Mouse (Mus musculus): ENCODE measurements around the gene Ahdc1.

- TF ChIP-seq POLR2A (IDR thresholded peaks at IDR 0.05; ENCODE audit: insufficient read length, low read depth): no peak
- TF ChIP-seq MAX (IDR thresholded peaks at IDR 0.05; ENCODE audit: low read depth): no peak
- TF ChIP-seq CEBPB (IDR thresholded peaks at IDR 0.05; ENCODE audit: insufficient read depth, poor library complexity, severe bottlenecking): no peak
- TF ChIP-seq TCF12 (IDR thresholded peaks at IDR 0.05; ENCODE audit: insufficient read depth, poor library complexity, severe bottlenecking): no peak
- TF ChIP-seq MYOG (IDR thresholded peaks at IDR 0.05; ENCODE audit: control insufficient read depth in 1 of 3, insufficient read depth in 1 of 3, insufficient read length in 2 of 3, low read depth in 2 of 3): no peak
Measured at GRCm38 (mm10) chr4:132964064-132964463, 47.0 kb upstream of the Ahdc1 start.

All from myocyte (in vitro differentiated cells).